ENCODE assay signal across 7 mouse cellular contexts in genomic region chrX:164373081-164373480, GRCm38 (mm10). TPM values are rescaled to one million over a fixed set of nuclear protein-coding genes. Genes with fewer than 3 reads are reported as not detected.
DNase-seq lines count a peak whose midpoint lies in the region; ATAC-seq and TF ChIP-seq lines count a peak whose summit lies in the region.

Gene Vegfd (plus strand): TSS chrX:164373378.

- no peak within 1 kb of the TSS for H3K9ac ChIP-seq in heart, embryonic 12.5 days
- no peak within 1 kb of the TSS for H3K9ac ChIP-seq in liver, postnatal 0 days (replicated peaks)

- no peak for TF ChIP-seq EP300 in liver, postnatal 0 days (IDR thresholded peaks at IDR 0.05; ENCODE audit: low read depth)

- peak; percentile 92 for DNase-seq in NIH3T3 (ENCODE audit: low read depth)
- DNase-seq in brain, adult 2 months (ENCODE audit: low read depth, low spot score), result peak; percentile 85
- peak; percentile 6 to 16 for DNase-seq in layer of hippocampus, postnatal 10 days (ENCODE audit: low spot score in 2 of 2)
- peak; percentile 30 for DNase-seq in mesoderm, embryonic 11.5 days (ENCODE audit: low read depth, low spot score)
- DNase-seq in liver, postnatal 0 days, result no peak

- H3K4me1 ChIP-seq in heart, embryonic 12.5 days (replicated peaks), result no peaks in the 10 kb centered on the region
- no peaks in the 10 kb centered on the region for H3K4me1 ChIP-seq in liver, postnatal 0 days (ENCODE audit: insufficient read depth)

- no peak for TF ChIP-seq CTCF in liver, postnatal 0 days (IDR thresholded peaks at IDR 0.05; ENCODE audit: low read depth)

- 0 out of 2 replicates have a peak within 1 kb of the TSS, but pooled peaks have one; percentile 27 for H3K27ac ChIP-seq in heart, embryonic 12.5 days (ENCODE audit: poor library complexity, severe bottlenecking)
- no peak within 1 kb of the TSS for H3K27ac ChIP-seq in liver, postnatal 0 days (ENCODE audit: low read depth)

- H3K27me3 ChIP-seq in heart, embryonic 12.5 days (replicated peaks), result no peaks in the 10 kb centered on the region
- H3K27me3 ChIP-seq in liver, postnatal 0 days (ENCODE audit: insufficient read depth, low read length), result no peaks in the 10 kb centered on the region

- no peak for ATAC-seq in heart, embryonic 12.5 days (ENCODE audit: insufficient number of reproducible peaks, low FRiP score)
- ATAC-seq in liver, postnatal 0 days, result no peak
- no peak for ATAC-seq in megakaryocyte, adult 5-6 weeks (ENCODE audit: poor library complexity, severe bottlenecking)

- H3K9me3 ChIP-seq in heart, embryonic 12.5 days (replicated peaks), result no peaks in the 10 kb centered on the region
- H3K9me3 ChIP-seq in liver, postnatal 0 days (ENCODE audit: low read length), result no peaks in the 10 kb centered on the region

- no peaks in the 10 kb centered on the region for H3K36me3 ChIP-seq in heart, embryonic 12.5 days
- no peaks in the 10 kb centered on the region for H3K36me3 ChIP-seq in liver, postnatal 0 days (replicated peaks; ENCODE audit: insufficient read depth, low read length)

- 14% methylated on average over 3 of the region's 3 CpGs for WGBS in heart, embryonic 12.5 days
- 42% methylated on average over 3 of the region's 3 CpGs for WGBS in liver, postnatal 0 days (ENCODE audit: insufficient replicate concordance)

- H3K4me3 ChIP-seq in heart, embryonic 12.5 days, result no peak within 1 kb of the TSS
- no peak within 1 kb of the TSS for H3K4me3 ChIP-seq in liver, postnatal 0 days (ENCODE audit: low read depth, low read length)

- no peak within 1 kb of the TSS for H3K4me2 ChIP-seq in heart, embryonic 12.5 days
- H3K4me2 ChIP-seq in liver, postnatal 0 days (ENCODE audit: low read depth, low read length), result no peak within 1 kb of the TSS

RNA-seq across cellular contexts. Expression of gene Vegfd, which starts in this region (rescaled TPM):
- 2.2 and 3.5 TPM in 2 replicates for polyA plus RNA-seq in heart, embryonic 12.5 days (2016; fragmentation: Nextera tagmentation; extraction: Ambion mirVana)
- total RNA-seq in layer of hippocampus, postnatal 10 days (2021), result 1 to 10 TPM; 2.2 to 2.8 TPM
- polyA plus RNA-seq in liver, postnatal 0 days (2015; fragmentation: Nextera tagmentation; extraction: Ambion mirVana), result 0.31 and 0.38 TPM in 2 replicates
- total RNA-seq in megakaryocyte, adult 5-6 weeks (2015), result 0.16 TPM in 1 of 2 replicates, not detected in the other
- total RNA-seq in megakaryocyte, adult 5-6 weeks (2017), result not detected in 2 replicates
